Comparison of ENCODE assay signal across 23 mouse cellular contexts in genomic region chr6:7082054-7082453, GRCm38 (mm10).
DNase-seq lines count a peak whose midpoint lies in the region; ATAC-seq and TF ChIP-seq lines count a peak whose summit lies in the region.
"Had no signal": no experiment of that assay in that cellular context is flagged by ENCODE, and none has a peak within 500 bp of the region (broad histone marks: within the 10 kb centered on the region; RNA-seq: fewer than 3 reads in every experiment).

No protein-coding gene starts in this region.

- no peak overlapping the region for H3K4me2 ChIP-seq in hindbrain, embryonic 12.5 days (replicated peaks)
- H3K4me2 ChIP-seq in hindbrain, postnatal 0 days (ENCODE audit: low read depth, low read length) = no peak overlapping the region
- H3K4me2 ChIP-seq in forebrain, embryonic 13.5 days = no peak overlapping the region
- no peak overlapping the region for H3K4me2 ChIP-seq in hindbrain, embryonic 16.5 days (ENCODE audit: low read length)
- H3K4me2 ChIP-seq in neural tube, embryonic 13.5 days = no peak overlapping the region
- H3K4me2 ChIP-seq: embryonic facial prominence, embryonic 12.5 days; heart, embryonic 15.5 days; liver, embryonic 15.5 days; lung, embryonic 15.5 days had no signal

- 61% methylated on average over 3 of the region's 3 CpGs for WGBS in hindbrain, embryonic 12.5 days
- 55% methylated on average over 3 of the region's 3 CpGs for WGBS in hindbrain, postnatal 0 days
- 48% methylated on average over 3 of the region's 3 CpGs for WGBS in forebrain, embryonic 13.5 days
- 47% methylated on average over 3 of the region's 3 CpGs for WGBS in hindbrain, embryonic 16.5 days
- 47% methylated on average over 3 of the region's 3 CpGs for WGBS in neural tube, embryonic 13.5 days

- H3K4me3 ChIP-seq in hindbrain, embryonic 12.5 days = no peak overlapping the region
- H3K4me3 ChIP-seq in hindbrain, postnatal 0 days (ENCODE audit: low read length) = no peak overlapping the region
- no peak overlapping the region for H3K4me3 ChIP-seq in forebrain, embryonic 13.5 days
- H3K4me3 ChIP-seq in hindbrain, embryonic 16.5 days (ENCODE audit: low read length) = no peak overlapping the region
- H3K4me3 ChIP-seq in neural tube, embryonic 13.5 days = no peak overlapping the region
- H3K4me3 ChIP-seq: embryonic facial prominence, embryonic 12.5 days; erythroblast, embryonic 14.5 days; heart, embryonic 15.5 days; liver, embryonic 15.5 days; lung, embryonic 15.5 days; megakaryocyte, embryonic 14.5 days had no signal

- H3K9me3 ChIP-seq in hindbrain, embryonic 12.5 days (replicated peaks) = no peaks in the 10 kb centered on the region
- H3K9me3 ChIP-seq in hindbrain, postnatal 0 days (ENCODE audit: low read length) = no peaks in the 10 kb centered on the region
- no peaks in the 10 kb centered on the region for H3K9me3 ChIP-seq in forebrain, embryonic 13.5 days (replicated peaks)
- no peaks in the 10 kb centered on the region for H3K9me3 ChIP-seq in hindbrain, embryonic 16.5 days (ENCODE audit: control insufficient read depth, low read length)
- no peaks in the 10 kb centered on the region for H3K9me3 ChIP-seq in neural tube, embryonic 13.5 days
- H3K9me3 ChIP-seq: embryonic facial prominence, embryonic 12.5 days; heart, embryonic 15.5 days; liver, embryonic 15.5 days; lung, embryonic 15.5 days; megakaryocyte, embryonic 14.5 days had no signal

- TF ChIP-seq CTCF in hindbrain, postnatal 0 days (IDR thresholded peaks at IDR 0.05; ENCODE audit: low read depth) = no peak

- no peaks in the 10 kb centered on the region for H3K4me1 ChIP-seq in hindbrain, embryonic 12.5 days
- H3K4me1 ChIP-seq in hindbrain, postnatal 0 days (ENCODE audit: insufficient read depth, low read length) = no peaks in the 10 kb centered on the region
- peaks cover 7% of the 10 kb centered on the region; the same call in 1 of the 2 replicates for H3K4me1 ChIP-seq in forebrain, embryonic 13.5 days
- no peaks in the 10 kb centered on the region for H3K4me1 ChIP-seq in hindbrain, embryonic 16.5 days (ENCODE audit: control insufficient read depth, insufficient read depth, low read depth, low read length)
- H3K4me1 ChIP-seq in neural tube, embryonic 13.5 days (replicated peaks) = 0 out of 2 replicates have a peak, but pooled peaks cover 3% of the 10 kb centered on the region
- H3K4me1 ChIP-seq: embryonic facial prominence, embryonic 12.5 days; heart, embryonic 15.5 days; liver, embryonic 15.5 days; lung, embryonic 15.5 days; megakaryocyte, embryonic 14.5 days had no signal

- no peak for DNase-seq in hindbrain, postnatal 0 days (ENCODE audit: low spot score)
- DNase-seq in ovary, postnatal 36 days (ENCODE audit: low spot score) = no peak
- DNase-seq in c-Kit-positive CD71-positive TER-119-positive erythroid progenitor cells, embryonic 14.5 days (ENCODE audit: low spot score) = no peak
- DNase-seq: adrenal gland, postnatal 25 days; cerebellum, adult 11 months; cerebellum, postnatal 10 days; heart, postnatal 36 days; kidney, adult 2 months; left cerebral cortex, postnatal 4 days; liver; lung, postnatal 36 days; right cerebral cortex, postnatal 14 days had no signal

- H3K27me3 ChIP-seq in hindbrain, embryonic 12.5 days = no peaks in the 10 kb centered on the region
- H3K27me3 ChIP-seq in hindbrain, postnatal 0 days (ENCODE audit: insufficient read depth, low read length) = no peaks in the 10 kb centered on the region
- no peaks in the 10 kb centered on the region for H3K27me3 ChIP-seq in forebrain, embryonic 13.5 days
- H3K27me3 ChIP-seq in hindbrain, embryonic 16.5 days (replicated peaks; ENCODE audit: control insufficient read depth, insufficient read depth, low read length) = no peaks in the 10 kb centered on the region
- no peaks in the 10 kb centered on the region for H3K27me3 ChIP-seq in neural tube, embryonic 13.5 days
- H3K27me3 ChIP-seq: embryonic facial prominence, embryonic 12.5 days; heart, embryonic 15.5 days; liver, embryonic 15.5 days; lung, embryonic 15.5 days; megakaryocyte, embryonic 14.5 days had no signal

- ATAC-seq in hindbrain, embryonic 12.5 days (ENCODE audit: low FRiP score) = peak; percentile 30
- ATAC-seq in hindbrain, postnatal 0 days = no peak; the same call in 1 of the 2 replicates
- ATAC-seq in forebrain, embryonic 13.5 days = peak; percentile 34; the same call in 1 of the 2 replicates
- ATAC-seq in hindbrain, embryonic 16.5 days = peak; percentile 54; the same call in 1 of the 2 replicates
- ATAC-seq in neural tube, embryonic 13.5 days (ENCODE audit: low read depth) = peak; percentile 56; the same call in 1 of the 2 replicates

- H3K36me3 ChIP-seq in hindbrain, embryonic 12.5 days = no peaks in the 10 kb centered on the region
- H3K36me3 ChIP-seq in hindbrain, postnatal 0 days (ENCODE audit: insufficient read depth, low read length) = no peaks in the 10 kb centered on the region
- no peaks in the 10 kb centered on the region for H3K36me3 ChIP-seq in forebrain, embryonic 13.5 days (ENCODE audit: poor library complexity, severe bottlenecking)
- no peaks in the 10 kb centered on the region for H3K36me3 ChIP-seq in hindbrain, embryonic 16.5 days (ENCODE audit: control insufficient read depth, insufficient read depth, low read length)
- H3K36me3 ChIP-seq in neural tube, embryonic 13.5 days = no peaks in the 10 kb centered on the region
- H3K36me3 ChIP-seq: embryonic facial prominence, embryonic 12.5 days; heart, embryonic 15.5 days; liver, embryonic 15.5 days; lung, embryonic 15.5 days had no signal

- H3K27ac ChIP-seq in hindbrain, embryonic 12.5 days = no peak overlapping the region
- no peak overlapping the region for H3K27ac ChIP-seq in hindbrain, postnatal 0 days
- no peak overlapping the region for H3K27ac ChIP-seq in forebrain, embryonic 13.5 days
- H3K27ac ChIP-seq in hindbrain, embryonic 16.5 days (ENCODE audit: low read depth, low read length) = no peak overlapping the region
- no peak overlapping the region for H3K27ac ChIP-seq in neural tube, embryonic 13.5 days (replicated peaks)
- H3K27ac ChIP-seq: embryonic facial prominence, embryonic 12.5 days; heart, embryonic 15.5 days; kidney, postnatal 0 days; liver, embryonic 15.5 days; lung, embryonic 15.5 days had no signal

- no peak overlapping the region for H3K9ac ChIP-seq in hindbrain, embryonic 12.5 days
- H3K9ac ChIP-seq in hindbrain, postnatal 0 days (replicated peaks; ENCODE audit: low read length) = no peak overlapping the region
- H3K9ac ChIP-seq in forebrain, embryonic 13.5 days = no peak overlapping the region
- H3K9ac ChIP-seq in hindbrain, embryonic 16.5 days (ENCODE audit: low read depth, low read length) = no peak overlapping the region
- H3K9ac ChIP-seq in neural tube, embryonic 13.5 days = no peak overlapping the region
- H3K9ac ChIP-seq: embryonic facial prominence, embryonic 12.5 days; heart, embryonic 15.5 days; liver, embryonic 15.5 days; lung, embryonic 15.5 days had no signal
